Mouse (Mus musculus) midbrain, embryonic 11.5 days (tissue): Measurements from ENCODE around the gene Tnr. TPM values are rescaled to one million over a fixed set of nuclear protein-coding genes. Genes with fewer than 3 reads are reported as not detected.

Experiments used
- ATAC-seq: fragments of 200-750 bp; cut with Nextera tagmentation; 2 replicates; pipeline ENCODE4 v1.8.0; 2017; ENCODE audit warnings: moderate TSS enrichment, moderate library complexity; ENCODE audit not compliant: low FRiP score
- DNase-seq: peaks from one replicate; pipeline ENCODE4 v3.0.0; 2015; ENCODE audit warnings: low spot score; ENCODE audit errors: missing footprints
- H3K27ac ChIP-seq: fragments of 300-500 bp; sonication (generic); 2 replicates; pipeline ENCODE4 v1.5.1; 2014; ENCODE audit warnings: low read depth, low read length
- H3K27me3 ChIP-seq: fragments of 300-500 bp; sonication (generic); 2 replicates; pipeline ENCODE4 v1.6.1; 2014; ENCODE audit warnings: mild to moderate bottlenecking, low read length, moderate library complexity, mixed read lengths; ENCODE audit not compliant: control insufficient read depth, insufficient read depth
- H3K36me3 ChIP-seq: fragments of 300-500 bp; sonication (generic); 2 replicates; pipeline ENCODE4 v1.6.1; 2014; ENCODE audit warnings: mild to moderate bottlenecking, low read length, moderate library complexity, mixed read lengths; ENCODE audit not compliant: control insufficient read depth, insufficient read depth
- H3K4me1 ChIP-seq: fragments of 300-500 bp; sonication (generic); 2 replicates; pipeline ENCODE4 v1.6.1; 2014; ENCODE audit warnings: low read length; ENCODE audit not compliant: control insufficient read depth, insufficient read depth
- H3K4me2 ChIP-seq: fragments of 300-500 bp; sonication (generic); 2 replicates; pipeline ENCODE4 v1.6.1; 2014; ENCODE audit warnings: mild to moderate bottlenecking, moderate library complexity
- H3K4me3 ChIP-seq: fragments of 300-500 bp; sonication (generic); 2 replicates; pipeline ENCODE4 v1.5.1; 2014; ENCODE audit warnings: low read depth, low read length
- H3K9ac ChIP-seq: fragments of 300-500 bp; sonication (generic); 2 replicates; pipeline ENCODE4 v1.6.1; 2014; ENCODE audit warnings: low read length
- H3K9me3 ChIP-seq: fragments of 300-500 bp; sonication (generic); 2 replicates; pipeline ENCODE4 v1.6.1; 2016; ENCODE audit warnings: low read length; ENCODE audit not compliant: control insufficient read depth
- WGBS: fragments of 180-500 bp; shearing (Covaris S2); extraction: QIAGEN DNeasy Blood & Tissue Kit; methylation state at CpG from one replicate; pipeline ENCODE4 v1.1.7; 2014; 5-methylcytosine and 5-hydroxymethylcytosine counted together
- polyA plus RNA-seq: library from polyadenylated mRNA; unstranded; fragments of >200 nt; fragmentation: Nextera tagmentation; extraction: Ambion mirVana; gene quantifications from 2 replicates; pipeline ENCODE4 v1.2.1, GENCODE M21; 2014

Gene Tnr
- 0.16 and 0.77 TPM in 2 replicates for polyA plus RNA-seq

- peak; percentile 93 for DNase-seq
- 2% methylated on average over 8 of the region's 8 CpGs for WGBS
- Histone ChIP-seq H3K4me1 (peaks cover 6% of the 10 kb centered on the region; the same call in 1 of the 2 replicates), H3K4me3 (peak within 1 kb of the TSS; percentile 19), H3K27me3 (no peaks in the 10 kb centered on the region), H3K9me3 (no peaks in the 10 kb centered on the region), H3K27ac (no peak within 1 kb of the TSS), H3K9ac (peak within 1 kb of the TSS; percentile 25; the same call in 1 of the 2 replicates), H3K36me3 (no peaks in the 10 kb centered on the region), H3K4me2 (peak within 1 kb of the TSS; percentile 45)
- peak; percentile 65 for ATAC-seq
These were observed at the start of gene Tnr for GRCm38 (mm10) chr1:159523578-159523977. Gene Tnr, plus strand, starts transcription at chr1:159523769.

- no peak overlapping the region for H3K27ac ChIP-seq
- H3K4me2 ChIP-seq = no peak overlapping the region
- ATAC-seq = no peak
- no peaks in the 10 kb centered on the region for H3K4me1 ChIP-seq
- H3K9me3 ChIP-seq = no peaks in the 10 kb centered on the region
- H3K27me3 ChIP-seq = no peaks in the 10 kb centered on the region
- H3K4me3 ChIP-seq = no peak overlapping the region
- H3K9ac ChIP-seq = no peak overlapping the region
- H3K36me3 ChIP-seq = no peaks in the 10 kb centered on the region
- no peak for DNase-seq
- 88% methylated on average over 4 of the region's 4 CpGs for WGBS
These were observed 33.6 kb upstream of the Tnr start for GRCm38 (mm10) chr1:159489853-159490435.

- Histone ChIP-seq H3K27me3 (no peaks in the 10 kb centered on the region), H3K9me3 (no peaks in the 10 kb centered on the region), H3K4me3 (no peak overlapping the region), H3K4me1 (no peaks in the 10 kb centered on the region), H3K27ac (no peak overlapping the region), H3K36me3 (no peaks in the 10 kb centered on the region), H3K4me2 (no peak overlapping the region), H3K9ac (no peak overlapping the region)
- WGBS = 86% methylated on average over 4 of the region's 4 CpGs
- peak; percentile 39 for DNase-seq
- ATAC-seq = no peak
These were observed 31.0 kb upstream of the Tnr start for GRCm38 (mm10) chr1:159492536-159492935.

- no peaks in the 10 kb centered on the region for H3K36me3 ChIP-seq
- H3K9me3 ChIP-seq = no peaks in the 10 kb centered on the region
- no peak overlapping the region for H3K4me2 ChIP-seq
- H3K27ac ChIP-seq = no peak overlapping the region
- H3K4me1 ChIP-seq = no peaks in the 10 kb centered on the region
- DNase-seq (no peak), ATAC-seq (no peak)
- no peak overlapping the region for H3K4me3 ChIP-seq
- H3K27me3 ChIP-seq = no peaks in the 10 kb centered on the region
- no peak overlapping the region for H3K9ac ChIP-seq
- 78% methylated on average over 5 of the region's 5 CpGs for WGBS
These were observed 29.7 kb upstream of the Tnr start for GRCm38 (mm10) chr1:159493720-159494499.

GRCm38 (mm10) chr1:159498236-159498635, 25.3 kb upstream of the Tnr start:
- H3K4me2 ChIP-seq = no peak overlapping the region
- H3K27me3 ChIP-seq = no peaks in the 10 kb centered on the region
- H3K27ac ChIP-seq = no peak overlapping the region
- no peaks in the 10 kb centered on the region for H3K4me1 ChIP-seq
- no peak overlapping the region for H3K9ac ChIP-seq
- H3K4me3 ChIP-seq = no peak overlapping the region
- no peaks in the 10 kb centered on the region for H3K36me3 ChIP-seq
- DNase-seq (no peak), ATAC-seq (no peak)
- 91% methylated on average over 2 of the region's 2 CpGs for WGBS
- H3K9me3 ChIP-seq = no peaks in the 10 kb centered on the region

GRCm38 (mm10) chr1:159499806-159500460, 23.6 kb upstream of the Tnr start:
- no peak for DNase-seq
- no peak for ATAC-seq
- H3K27me3 ChIP-seq = no peaks in the 10 kb centered on the region
- no peaks in the 10 kb centered on the region for H3K36me3 ChIP-seq
- H3K27ac ChIP-seq = no peak overlapping the region
- 86% methylated on average over 4 of the region's 4 CpGs for WGBS
- no peaks in the 10 kb centered on the region for H3K4me1 ChIP-seq
- no peaks in the 10 kb centered on the region for H3K9me3 ChIP-seq
- no peak overlapping the region for H3K4me3 ChIP-seq
- H3K9ac ChIP-seq = no peak overlapping the region
- no peak overlapping the region for H3K4me2 ChIP-seq

GRCm38 (mm10) chr1:159501911-159502310, 21.7 kb upstream of the Tnr start:
- H3K9me3 ChIP-seq = no peaks in the 10 kb centered on the region

GRCm38 (mm10) chr1:159510667-159511066, 12.9 kb upstream of the Tnr start:
- no peaks in the 10 kb centered on the region for H3K36me3 ChIP-seq
- ATAC-seq (no peak), DNase-seq (no peak)
- no peak overlapping the region for H3K4me2 ChIP-seq
- H3K4me1 ChIP-seq = no peaks in the 10 kb centered on the region
- H3K9ac ChIP-seq = no peak overlapping the region
- no peaks in the 10 kb centered on the region for H3K9me3 ChIP-seq
- 77% methylated on average over 3 of the region's 3 CpGs for WGBS
- H3K4me3 ChIP-seq = no peak overlapping the region
- H3K27me3 ChIP-seq = no peaks in the 10 kb centered on the region
- H3K27ac ChIP-seq = no peak overlapping the region

More at GRCm38 (mm10) chr1:159501911-159502310, 21.7 kb upstream of the Tnr start:
- no peaks in the 10 kb centered on the region for H3K4me1 ChIP-seq
- no peak overlapping the region for H3K9ac ChIP-seq
- WGBS = 87% methylated on average over 4 of the region's 4 CpGs
- no peak overlapping the region for H3K4me2 ChIP-seq
- peak; percentile 73 for DNase-seq
- H3K36me3 ChIP-seq = no peaks in the 10 kb centered on the region
- no peaks in the 10 kb centered on the region for H3K27me3 ChIP-seq
- no peak overlapping the region for H3K4me3 ChIP-seq
- ATAC-seq = no peak
- H3K27ac ChIP-seq = no peak overlapping the region

- DNase-seq (no peak), ATAC-seq (no peak)
- Histone ChIP-seq H3K9me3 (no peaks in the 10 kb centered on the region), H3K4me3 (no peak overlapping the region), H3K27me3 (no peaks in the 10 kb centered on the region), H3K9ac (no peak overlapping the region), H3K4me2 (no peak overlapping the region), H3K4me1 (no peaks in the 10 kb centered on the region), H3K27ac (no peak overlapping the region), H3K36me3 (no peaks in the 10 kb centered on the region)
- WGBS = 39% methylated on average over 4 of the region's 4 CpGs
These were observed 5.9 kb upstream of the Tnr start for GRCm38 (mm10) chr1:159517647-159518046.
